Mouse (Mus musculus) B cell, adult (primary cell): Measurements from ENCODE around the gene Cbx6. TPM values are rescaled to one million over a fixed set of nuclear protein-coding genes. Genes with fewer than 3 reads are reported as not detected.

Source experiments
- total RNA-seq: library from RNA; stranded (reverse); gene quantifications from 4 replicates; pipeline ENCODE4 v1.2.4, GENCODE M21; 2023; ENCODE audit not compliant: inconsistent age

The Cbx6 gene
- 11.3 to 16.7 TPM (median 14.5 TPM) in 4 replicates for total RNA-seq

GRCm38 (mm10) chr15:79834130-79834880 is at the start of gene Cbx6, which contains the start of gene Npcd:
Gene Cbx6 (minus strand): TSS chr15:79834688.
Gene Npcd (minus strand): TSS chr15:79834237.

GRCm38 (mm10) chr15:79804352-79805071 is 30.0 kb downstream of the Cbx6 start, which contains the start of gene Nptxr:
Gene Nptxr (minus strand): TSS chr15:79804766.

GRCm38 (mm10) chr15:79777749-79778148 is 56.7 kb downstream of the Cbx6 start, which contains the start of gene Dnal4:
Gene Dnal4 (minus strand): TSS chr15:79777849.

Other genes starting within 250 kb of the Cbx6 start
- 0.30 to 0.39 TPM in 2 of 4 replicates, not detected in the others for gene Dmc1, start 229.6 kb downstream of the Cbx6 start, total RNA-seq
- gene Fam227a, start 175.7 kb downstream of the Cbx6 start, total RNA-seq: 2.1 to 2.4 TPM (median 2.3 TPM) in 4 replicates
- 6.6 to 9.5 TPM (median 6.8 TPM) in 4 replicates for gene Cby1, start 175.5 kb downstream of the Cbx6 start, total RNA-seq
- 95.1 to 108 TPM (median 104 TPM) in 4 replicates for gene Tomm22, start 163.8 kb downstream of the Cbx6 start, total RNA-seq
- 24.3 to 26.6 TPM (median 25.1 TPM) in 4 replicates for gene Josd1, start 146.8 kb downstream of the Cbx6 start, total RNA-seq
- gene Gtpbp1, start 143.8 kb downstream of the Cbx6 start, total RNA-seq: 61.4 to 79.2 TPM (median 74.3 TPM) in 4 replicates
- gene Sun2, start 92.2 kb downstream of the Cbx6 start, total RNA-seq: 382 to 466 TPM (median 439 TPM) in 4 replicates
- 8.2 to 12.4 TPM (median 9.5 TPM) in 4 replicates for gene Dnal4, start 56.8 kb downstream of the Cbx6 start, total RNA-seq
- 0.10 to 0.75 TPM (median 0.31 TPM) in 4 replicates for gene Nptxr, start 29.9 kb downstream of the Cbx6 start, total RNA-seq
- not detected in 4 replicates for gene Npcd, start 451 bp downstream of the Cbx6 start, total RNA-seq
- gene Apobec3, start 57.0 kb upstream of the Cbx6 start, total RNA-seq: 346 to 372 TPM (median 358 TPM) in 4 replicates
- 98.3 to 113 TPM (median 110 TPM) in 4 replicates for gene Cbx7, start 136.4 kb upstream of the Cbx6 start, total RNA-seq
- gene Pdgfb, start 180.3 kb upstream of the Cbx6 start, total RNA-seq: 0.42 to 1.4 TPM (median 0.93 TPM) in 3 of 4 replicates, not detected in the other